Mouse (Mus musculus) heart, postnatal 4 days (tissue): ENCODE results near the gene Gm21972. TPM values are rescaled to one million over a fixed set of nuclear protein-coding genes. Genes with fewer than 3 reads are reported as not detected.

Experiments used
- total RNA-seq, 2 experiments: library from RNA; stranded (reverse); gene quantifications; 2 replicates each; pipeline ENCODE4 v1.2.3; 2021

The Gm21972 gene
- total RNA-seq, 2 experiments from 2014 or later = 1.2 to 1.4 TPM

Other genes starting within 250 kb of the Gm21972 start
- 10 to 100 TPM; 91.3 to 91.5 TPM for gene Itm2c, start 239.4 kb upstream of the Gm21972 start, total RNA-seq
- gene 4933407L21Rik, start 205.2 kb upstream of the Gm21972 start, total RNA-seq = not detected
- not detected for gene Gpr55, start 172.6 kb upstream of the Gm21972 start, total RNA-seq
- not detected for gene Spata3, start 116.8 kb upstream of the Gm21972 start, total RNA-seq
- not detected for gene 2810459M11Rik, start 87.8 kb upstream of the Gm21972 start, total RNA-seq
- 100 to 1,000 TPM; 113 to 118 TPM for gene Psmd1, start 69.2 kb upstream of the Gm21972 start, total RNA-seq
- not detected for gene Htr2b, start 21.7 kb upstream of the Gm21972 start, total RNA-seq
- gene Armc9, start 21.1 kb downstream of the Gm21972 start, total RNA-seq = 1 to 10 TPM; 5.6 to 6.0 TPM
- gene B3gnt7, start 169.2 kb downstream of the Gm21972 start, total RNA-seq = 1 to 10 TPM in 1 of 2 experiments, under 1 TPM in 1; 0.98 to 1.1 TPM
- 100 to 1,000 TPM; 203 to 206 TPM for gene Ncl, start 225.8 kb downstream of the Gm21972 start, total RNA-seq